Mouse (Mus musculus): ENCODE results near the gene Fam131c.

The Fam131c gene

DNA sequence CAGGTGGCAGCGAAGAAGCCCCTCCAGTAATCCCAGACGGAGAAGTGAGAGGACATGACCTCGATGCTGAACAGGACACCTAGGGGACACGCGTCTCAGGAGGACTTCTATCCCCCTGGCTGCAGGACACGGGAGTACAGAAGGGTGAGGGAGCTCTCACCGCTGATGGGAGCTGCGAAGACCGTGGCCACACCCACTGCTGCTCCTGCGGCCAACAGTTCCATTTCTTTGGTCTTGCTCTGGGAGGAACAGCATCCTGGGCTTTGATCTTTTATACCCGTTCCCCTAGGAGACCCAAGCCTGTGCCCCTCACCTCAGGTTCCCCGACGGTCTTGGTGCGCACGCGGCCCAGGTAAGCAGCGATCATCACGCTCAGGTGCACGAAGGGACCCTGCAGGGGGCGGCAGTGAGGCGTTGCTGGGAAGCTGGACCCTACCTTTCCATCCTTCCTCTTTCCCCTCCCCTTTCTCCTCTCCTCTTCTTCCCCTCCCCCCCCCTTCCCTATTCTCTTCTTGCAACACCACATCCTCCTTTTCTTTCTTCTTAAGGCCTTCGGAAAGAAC lies 43.5 kb downstream of the Fam131c start:
- DNase-seq (ENCODE audit: low spot score) = no peak

- no peak for DNase-seq (ENCODE audit: low spot score)
These were observed 47.9 kb downstream of the Fam131c start, which contains the start of gene Clcnkb for GRCm38 (mm10) chr4:141415924-141416323. Gene Clcnkb, minus strand, starts transcription at chr4:141416014.

DNA sequence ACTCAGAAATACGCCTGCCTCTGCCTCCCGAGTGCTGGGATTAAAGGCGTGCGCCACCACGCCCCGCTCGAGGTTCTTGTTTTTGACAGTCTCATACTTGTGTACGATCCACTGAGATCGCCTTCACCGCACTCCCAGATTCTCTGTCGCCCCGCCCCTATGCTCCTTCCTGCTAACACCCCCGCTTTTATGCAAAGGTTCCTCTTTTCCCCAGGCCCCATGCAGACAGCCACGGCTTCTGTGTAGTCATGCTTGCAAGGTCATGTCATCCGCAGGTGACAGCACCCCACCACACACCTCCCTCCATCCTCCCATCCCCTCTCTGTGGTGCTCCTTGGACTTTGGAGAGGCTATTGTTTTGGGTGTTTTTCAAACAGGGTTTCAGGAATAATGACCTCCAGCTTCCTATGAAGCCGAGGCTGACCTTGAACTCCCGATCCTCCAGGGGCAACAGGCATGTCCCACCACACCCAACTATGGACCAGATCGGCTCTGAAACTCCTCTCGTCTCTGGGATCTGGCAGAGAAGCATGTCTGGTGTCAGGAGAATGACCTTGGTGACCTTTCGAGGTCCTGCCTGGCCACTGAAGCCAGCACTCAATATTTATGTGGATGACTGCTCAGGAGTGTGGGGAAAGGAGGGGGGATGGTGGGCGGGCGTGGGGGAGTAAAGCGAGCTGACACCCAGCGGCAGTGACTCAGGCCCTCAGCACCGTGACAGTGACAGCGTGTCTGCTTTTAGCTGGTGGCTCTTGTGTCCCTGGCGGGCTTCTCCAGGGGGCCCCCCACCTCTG lies 51.6 kb downstream of the Fam131c start:
- DNase-seq (ENCODE audit: low spot score) = no peak

GRCm38 (mm10) chr4:141420192-141420829 lies 52.3 kb downstream of the Fam131c start, which contains the start of gene Hspb7:
Gene Hspb7, plus strand, starts transcription at chr4:141420779.
- no peak for DNase-seq (ENCODE audit: low spot score)

DNA sequence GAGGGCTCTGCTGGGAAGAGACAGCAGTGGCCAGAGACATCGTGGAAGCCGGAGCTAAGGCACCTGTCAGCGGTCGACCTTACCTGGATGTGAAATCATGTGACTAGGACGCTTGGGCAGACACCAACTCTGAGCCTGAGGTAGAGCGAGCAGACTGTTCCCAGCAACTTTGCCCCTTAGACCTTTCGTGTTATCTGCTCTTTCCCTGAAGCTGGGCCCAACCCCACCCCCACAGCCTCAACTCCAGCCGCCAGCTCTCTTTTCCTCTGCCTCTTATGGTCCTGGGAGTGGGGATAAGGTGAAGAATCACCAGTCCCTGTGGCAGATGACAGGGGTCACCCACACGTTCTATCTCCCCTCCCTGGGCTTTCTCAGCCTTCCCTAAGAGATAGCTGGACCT lies 52.9 kb downstream of the Fam131c start:
- no peak for DNase-seq (ENCODE audit: low spot score)

DNA sequence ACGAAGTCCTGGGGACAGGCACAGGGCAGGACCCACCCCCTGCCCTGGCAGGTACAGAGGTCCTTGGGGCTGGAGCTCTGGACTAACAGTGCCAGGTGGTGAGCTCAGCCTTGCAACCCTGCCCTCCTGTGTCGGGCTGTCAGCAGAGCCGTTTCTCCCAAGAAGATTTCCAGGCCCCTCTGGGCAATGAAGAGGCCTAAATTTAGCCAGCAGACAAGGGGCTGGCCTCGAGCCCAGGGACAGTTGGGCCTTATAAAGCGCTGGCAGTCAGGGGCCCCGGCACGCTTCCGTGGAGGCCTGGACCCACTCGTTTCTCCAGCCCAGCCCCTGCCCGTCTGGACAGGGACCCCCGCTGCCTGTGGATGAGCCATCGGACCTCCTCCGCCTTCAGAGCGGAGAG lies 53.4 kb downstream of the Fam131c start:
- no peak for DNase-seq (ENCODE audit: low spot score)

DNA sequence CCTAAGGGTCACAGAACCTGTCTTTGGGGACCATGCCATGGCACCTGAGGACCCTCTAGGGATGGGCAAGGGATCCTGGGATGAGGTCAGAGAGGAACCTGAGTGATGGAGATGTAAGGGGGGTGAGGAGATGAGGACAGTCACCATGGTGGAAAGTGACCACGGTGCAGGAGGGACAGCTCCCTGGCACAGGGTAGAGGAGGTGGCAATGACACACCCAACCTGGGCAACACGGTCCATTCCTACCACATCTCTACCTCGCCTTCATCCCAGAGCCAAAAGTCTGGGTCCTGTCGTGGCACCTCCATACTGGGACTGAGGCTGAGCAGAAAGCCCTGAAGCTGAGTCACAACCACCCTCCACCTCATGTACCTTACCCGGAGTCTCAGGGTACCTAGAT lies 54.8 kb downstream of the Fam131c start:
- no peak for DNase-seq (ENCODE audit: low spot score)

DNA sequence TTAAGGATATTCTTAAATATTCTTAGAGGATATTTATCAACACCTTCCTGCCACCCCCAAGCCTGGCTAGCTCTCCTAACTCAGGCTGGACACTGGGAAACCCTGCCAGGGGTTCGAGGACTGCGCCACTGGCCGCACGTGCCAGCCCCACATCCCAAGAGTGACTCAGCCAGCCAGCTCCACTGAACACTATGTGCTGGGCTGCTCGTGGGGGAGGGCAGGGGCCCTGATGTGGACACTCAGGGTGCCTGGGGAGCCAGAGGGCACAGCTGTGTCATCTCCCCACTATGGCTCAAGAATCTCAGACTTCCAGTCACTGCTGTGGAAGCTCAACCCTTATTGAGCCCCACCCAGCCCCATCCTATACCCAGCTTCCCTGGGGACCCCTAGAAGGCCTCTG lies 55.3 kb downstream of the Fam131c start:
- no peak for DNase-seq (ENCODE audit: low spot score)

- no peak for DNase-seq (ENCODE audit: low spot score)
These were observed 55.8 kb downstream of the Fam131c start for GRCm38 (mm10) chr4:141423691-141424431.

DNA sequence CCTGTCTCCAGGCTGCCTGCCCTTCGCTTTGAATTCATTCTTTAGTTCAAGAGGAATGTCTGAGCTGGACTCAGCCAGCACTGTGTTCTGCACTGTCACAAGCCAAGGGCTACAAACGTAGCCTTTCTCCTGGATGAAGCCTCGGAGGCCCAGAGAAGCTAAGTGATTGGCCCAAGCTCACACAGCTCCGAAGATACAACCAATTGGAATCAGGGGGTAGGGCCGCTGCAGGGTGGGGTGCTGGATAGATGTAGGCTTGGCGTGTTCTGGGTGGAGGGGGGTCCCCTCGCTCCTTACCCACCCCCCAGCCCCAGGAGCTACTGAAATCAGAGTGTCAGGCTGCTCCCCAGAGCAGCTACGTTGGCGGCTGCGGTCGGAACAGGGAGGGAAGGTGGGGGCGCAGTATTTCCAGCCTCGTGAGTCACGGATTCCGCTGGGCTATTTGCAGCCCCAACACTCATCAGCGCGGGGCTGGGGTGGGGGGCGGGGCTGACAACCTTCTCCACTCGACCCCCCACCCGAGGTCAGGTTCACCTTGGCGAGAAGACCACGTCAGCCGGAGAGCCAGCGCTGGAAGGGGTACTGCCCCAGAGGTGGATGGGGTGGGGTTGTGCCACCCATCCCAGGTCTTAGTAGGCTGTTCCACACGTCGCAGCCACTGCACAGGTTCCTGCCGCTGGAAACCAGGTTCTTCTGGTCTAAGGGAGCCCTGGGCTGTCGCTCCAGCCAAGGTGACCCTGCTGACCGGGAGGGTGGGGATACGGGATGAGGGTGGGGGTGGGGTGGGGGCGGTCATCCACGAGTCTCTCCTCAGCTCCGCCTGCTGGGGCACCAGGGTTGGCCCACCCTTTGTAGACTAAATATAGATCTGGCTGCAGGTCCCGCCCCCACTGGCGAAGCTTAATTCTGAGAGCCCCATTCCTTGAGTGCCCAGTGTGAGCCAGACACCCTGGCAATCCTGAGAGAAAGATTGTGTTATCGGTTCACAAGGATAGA lies 57.8 kb downstream of the Fam131c start:
- peak; percentile 47 for DNase-seq (ENCODE audit: low spot score)

DNA sequence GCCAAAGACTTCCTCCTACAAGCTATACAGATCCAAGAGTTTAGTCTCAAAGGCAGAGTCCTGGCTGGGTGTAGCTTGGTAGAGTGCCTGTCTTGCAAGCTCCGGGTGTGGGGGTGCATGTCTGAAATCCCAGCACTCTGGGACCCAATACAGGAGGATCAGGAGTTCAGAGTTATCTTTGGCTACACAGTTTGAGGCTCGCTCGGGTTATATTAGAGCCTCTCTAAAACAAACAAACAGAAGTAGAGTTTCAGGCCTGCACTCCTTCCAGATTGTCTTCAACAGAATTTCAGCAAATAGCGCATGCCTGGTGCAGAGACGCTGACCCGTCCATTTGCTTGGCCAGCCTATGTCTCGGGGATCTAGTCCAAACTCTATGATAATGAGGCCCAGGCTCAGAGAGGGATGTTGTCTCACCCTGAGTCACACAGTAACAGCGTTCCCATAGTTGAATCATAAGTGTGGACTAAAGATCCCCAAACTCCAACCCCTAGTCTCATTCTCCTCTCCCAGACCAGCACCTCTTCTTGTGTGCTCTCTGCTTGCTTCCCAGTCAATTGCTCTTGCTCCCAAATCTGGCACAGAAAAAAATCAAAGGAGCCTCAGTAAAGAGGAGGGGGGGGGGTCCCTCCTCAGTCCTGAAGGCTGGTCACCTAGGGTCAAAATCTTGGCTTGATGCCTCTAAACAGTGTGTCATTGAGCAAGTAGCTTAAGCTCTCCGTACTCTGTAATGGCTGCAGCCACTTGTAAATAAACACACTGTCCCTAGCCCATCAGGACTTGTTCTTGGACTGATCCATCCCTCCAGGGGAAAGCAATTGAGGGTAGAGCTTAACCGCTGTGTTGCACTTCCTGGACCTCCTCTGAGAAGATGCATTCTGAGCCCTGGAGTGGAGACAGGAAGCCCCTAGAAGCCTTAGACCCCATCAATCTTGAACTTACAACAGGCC lies 59.1 kb downstream of the Fam131c start:
- no peak for DNase-seq (ENCODE audit: low spot score)

- no peak for DNase-seq (ENCODE audit: low spot score)
These were observed 59.9 kb downstream of the Fam131c start for GRCm38 (mm10) chr4:141427921-141428320.

DNA sequence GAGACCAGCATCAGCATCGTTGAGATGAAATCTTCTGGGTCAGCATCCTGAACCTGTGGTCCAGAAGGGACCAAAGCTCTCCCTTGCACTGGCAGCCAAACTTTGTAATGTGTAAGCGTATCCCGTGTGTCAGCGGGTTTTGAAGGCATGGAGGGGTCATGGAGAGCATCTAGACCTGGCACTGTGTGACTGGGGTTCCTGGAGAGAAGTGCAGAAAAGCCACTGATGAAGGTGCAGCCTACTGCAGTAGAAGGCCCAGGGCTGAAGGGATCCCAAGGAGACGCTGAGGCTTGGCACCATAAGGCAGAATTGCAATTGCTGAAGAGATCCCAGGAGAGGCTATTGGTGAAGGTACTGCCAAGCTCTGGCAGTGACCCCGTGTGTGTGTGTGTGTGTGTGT lies 61.4 kb downstream of the Fam131c start:
- DNase-seq (ENCODE audit: low spot score) = no peak

GRCm38 (mm10) chr4:141429847-141430246 lies 61.8 kb downstream of the Fam131c start:
- DNase-seq (ENCODE audit: low spot score) = peak; percentile 29

DNA sequence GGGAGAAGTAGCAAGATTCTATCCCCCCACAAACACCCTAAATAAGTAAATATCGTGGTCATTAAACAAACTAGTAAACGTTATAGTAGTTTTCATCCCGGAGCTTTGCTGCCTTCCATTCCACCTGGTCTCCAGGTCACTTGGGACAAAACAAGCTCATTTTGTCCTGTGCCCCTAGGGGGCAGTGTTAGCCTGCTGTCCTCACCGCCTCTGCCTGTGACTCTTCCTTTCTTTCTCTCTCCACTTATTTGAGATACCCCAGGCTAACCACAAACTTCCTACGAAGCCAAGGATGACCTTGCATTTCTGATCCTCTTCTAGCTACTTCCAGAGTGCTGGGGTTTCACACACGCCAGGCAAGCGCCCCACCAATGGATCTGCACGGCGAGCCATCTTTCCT lies 63.0 kb downstream of the Fam131c start:
- DNase-seq (ENCODE audit: low spot score) = peak; percentile 81

DNA sequence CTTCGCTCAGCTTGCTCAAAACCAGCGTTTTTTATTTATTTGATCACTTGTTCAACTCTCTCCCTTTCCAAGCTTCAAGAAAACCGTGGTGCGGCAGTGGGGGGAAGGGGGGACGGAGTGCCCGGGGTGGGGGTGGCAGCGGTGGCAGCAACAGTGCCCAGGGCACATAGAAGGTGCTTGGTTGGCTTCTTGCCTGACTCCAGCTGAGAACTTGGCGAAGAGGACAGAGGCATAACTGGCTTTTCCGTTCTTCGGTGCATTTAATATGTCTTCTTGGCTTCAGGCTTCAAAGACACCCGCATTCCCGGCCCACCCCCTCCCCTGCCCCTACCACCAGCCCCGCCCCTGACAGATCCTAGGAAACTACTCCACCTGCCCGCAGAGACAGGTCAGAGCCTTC lies 64.6 kb downstream of the Fam131c start:
- DNase-seq (ENCODE audit: low spot score) = no peak

- DNase-seq (ENCODE audit: low spot score) = no peak
These were observed 65.2 kb downstream of the Fam131c start for GRCm38 (mm10) chr4:141433191-141433590.

All from embryo, embryonic 10.5 days (tissue).